Mouse (Mus musculus) myocyte (in vitro differentiated cells): ENCODE results near the gene Arid1b.

ENCODE experiments used
- MAX ChIP-seq: IDR thresholded peaks from one replicate; pipeline ENCODE4 v1.6.1; 2011; ENCODE audit warnings: low read depth, mild to moderate bottlenecking, control low read depth
- POLR2A ChIP-seq: IDR thresholded peaks from one replicate; pipeline ENCODE4 v1.6.1; 2011; ENCODE audit warnings: low read depth, mild to moderate bottlenecking, control low read depth, moderate library complexity; ENCODE audit not compliant: insufficient read length
- TCF12 ChIP-seq: IDR thresholded peaks from one replicate; pipeline ENCODE4 v1.6.1; 2011; ENCODE audit warnings: mild to moderate bottlenecking, control low read depth; ENCODE audit not compliant: poor library complexity, insufficient read depth, severe bottlenecking

DNA sequence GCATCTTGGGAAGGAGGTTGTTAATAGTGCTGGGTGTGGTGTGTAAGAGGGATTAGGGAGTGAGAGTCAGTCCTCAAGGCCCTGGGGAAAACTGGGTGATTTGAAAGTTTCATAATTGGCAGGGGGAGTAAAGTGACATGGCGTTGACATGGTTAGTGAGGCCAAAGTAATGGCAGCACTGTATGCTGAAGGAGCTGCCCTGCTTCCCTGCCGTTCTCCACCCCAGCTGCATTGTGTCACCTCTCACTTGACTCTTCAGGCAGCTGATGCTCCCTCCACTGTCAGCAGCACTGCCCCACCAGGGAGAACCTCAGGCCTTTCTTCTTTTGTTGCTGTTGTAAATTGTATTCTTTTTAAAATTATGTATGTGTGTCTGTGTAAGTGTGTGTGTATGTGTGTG lies 107.8 kb downstream of the Arid1b start:
- no peak for TF ChIP-seq MAX
- no peak for TF ChIP-seq POLR2A
- TF ChIP-seq TCF12 = no peak
